Mouse (Mus musculus): Measurements from ENCODE around the gene Gm26938. TPM values are rescaled to one million over a fixed set of nuclear protein-coding genes. Genes with fewer than 3 reads are reported as not detected.

Gm26938 gene
- not detected in 2 replicates for polyA plus RNA-seq (2014; fragmentation: Nextera tagmentation; extraction: Ambion mirVana)

GRCm38 (mm10) chr5:139826357-139827055 is at the start of gene Gm26938, which contains the start of gene Psmg3:
TSS of gene Gm26938 (minus strand) at chr5:139826407.
TSS of gene Psmg3 (minus strand) at chr5:139826885.
- peaks cover 10% of the 10 kb centered on the region for H3K4me1 ChIP-seq (ENCODE audit: control insufficient read depth, insufficient read depth, low read length)

GRCm38 (mm10) chr5:139871526-139871925 is 45.3 kb upstream of the Gm26938 start:
- no peaks in the 10 kb centered on the region for H3K36me3 ChIP-seq (ENCODE audit: control insufficient read depth, insufficient read depth, low read length)
- WGBS (ENCODE audit: insufficient replicate concordance), result 74% methylated on average over 1 of the region's 1 CpGs
- H3K4me2 ChIP-seq, result no peak overlapping the region
- 0 out of 2 replicates have a peak, but pooled peaks cover 10% of the 10 kb centered on the region for H3K27me3 ChIP-seq (ENCODE audit: control insufficient read depth, insufficient read depth, low read length)
- H3K4me3 ChIP-seq (ENCODE audit: low read depth, low read length), result no peak overlapping the region
- no peak overlapping the region for H3K9ac ChIP-seq (ENCODE audit: low read depth, low read length)
- no peaks in the 10 kb centered on the region for H3K4me1 ChIP-seq (ENCODE audit: control insufficient read depth, insufficient read depth, low read length)
- ATAC-seq (replicated peaks; ENCODE audit: insufficient number of reproducible peaks, low FRiP score, low TSS enrichment), result no peak
- H3K9me3 ChIP-seq (replicated peaks; ENCODE audit: control insufficient read depth, low read length), result no peaks in the 10 kb centered on the region
- no peak overlapping the region for H3K27ac ChIP-seq (ENCODE audit: low read depth, low read length)

More at GRCm38 (mm10) chr5:139826357-139827055, at the start of gene Gm26938, which contains the start of gene Psmg3:
- no peaks in the 10 kb centered on the region for H3K27me3 ChIP-seq (ENCODE audit: control insufficient read depth, insufficient read depth, low read length)
- WGBS (ENCODE audit: insufficient replicate concordance), result 1% methylated on average over 43 of the region's 43 CpGs
- H3K4me2 ChIP-seq, result peak within 1 kb of the TSS; percentile 96
- H3K36me3 ChIP-seq (ENCODE audit: control insufficient read depth, insufficient read depth, low read length), result peaks cover 13% of the 10 kb centered on the region
- peak within 1 kb of the TSS; percentile 84 for H3K9ac ChIP-seq (ENCODE audit: low read depth, low read length)
- ATAC-seq (replicated peaks; ENCODE audit: insufficient number of reproducible peaks, low FRiP score, low TSS enrichment), result peak; percentile 63; the same call in 1 of the 2 replicates
- peak within 1 kb of the TSS; percentile 50 for H3K27ac ChIP-seq (ENCODE audit: low read depth, low read length)
- H3K4me3 ChIP-seq (ENCODE audit: low read depth, low read length), result peak within 1 kb of the TSS; percentile 84
- no peaks in the 10 kb centered on the region for H3K9me3 ChIP-seq (replicated peaks; ENCODE audit: control insufficient read depth, low read length)

GRCm38 (mm10) chr5:139870886-139871285 is 44.7 kb upstream of the Gm26938 start:
- H3K27me3 ChIP-seq (ENCODE audit: control insufficient read depth, insufficient read depth, low read length), result 0 out of 2 replicates have a peak, but pooled peaks cover 10% of the 10 kb centered on the region
- no peak overlapping the region for H3K4me2 ChIP-seq
- no peak overlapping the region for H3K9ac ChIP-seq (ENCODE audit: low read depth, low read length)
- no peak overlapping the region for H3K4me3 ChIP-seq (ENCODE audit: low read depth, low read length)
- H3K4me1 ChIP-seq (ENCODE audit: control insufficient read depth, insufficient read depth, low read length), result no peaks in the 10 kb centered on the region
- no peaks in the 10 kb centered on the region for H3K9me3 ChIP-seq (replicated peaks; ENCODE audit: control insufficient read depth, low read length)
- 13% methylated on average over 3 of the region's 4 CpGs for WGBS (ENCODE audit: insufficient replicate concordance)
- H3K27ac ChIP-seq (ENCODE audit: low read depth, low read length), result no peak overlapping the region
- no peaks in the 10 kb centered on the region for H3K36me3 ChIP-seq (ENCODE audit: control insufficient read depth, insufficient read depth, low read length)
- ATAC-seq (replicated peaks; ENCODE audit: insufficient number of reproducible peaks, low FRiP score, low TSS enrichment), result no peak

GRCm38 (mm10) chr5:139862759-139863158 is 36.6 kb upstream of the Gm26938 start:
- ATAC-seq (replicated peaks; ENCODE audit: insufficient number of reproducible peaks, low FRiP score, low TSS enrichment), result no peak
- Histone ChIP-seq H3K27ac (ENCODE audit: low read depth, low read length) (no peak overlapping the region), H3K27me3 (ENCODE audit: control insufficient read depth, insufficient read depth, low read length) (no peaks in the 10 kb centered on the region; the same call in 1 of the 2 replicates), H3K4me2 (no peak overlapping the region), H3K4me1 (ENCODE audit: control insufficient read depth, insufficient read depth, low read length) (no peaks in the 10 kb centered on the region), H3K4me3 (ENCODE audit: low read depth, low read length) (no peak overlapping the region), H3K36me3 (ENCODE audit: control insufficient read depth, insufficient read depth, low read length) (no peaks in the 10 kb centered on the region), H3K9me3 (replicated peaks; ENCODE audit: control insufficient read depth, low read length) (no peaks in the 10 kb centered on the region; the same call in 1 of the 2 replicates), H3K9ac (ENCODE audit: low read depth, low read length) (no peak overlapping the region)
- WGBS (ENCODE audit: insufficient replicate concordance), result 54% methylated on average over 4 of the region's 4 CpGs

GRCm38 (mm10) chr5:139860328-139861104 is 34.3 kb upstream of the Gm26938 start:
- no peaks in the 10 kb centered on the region; the same call in 1 of the 2 replicates for H3K27me3 ChIP-seq (ENCODE audit: control insufficient read depth, insufficient read depth, low read length)
- no peak overlapping the region for H3K4me2 ChIP-seq
- no peak overlapping the region for H3K27ac ChIP-seq (ENCODE audit: low read depth, low read length)
- H3K9me3 ChIP-seq (replicated peaks; ENCODE audit: control insufficient read depth, low read length), result no peaks in the 10 kb centered on the region; the same call in 1 of the 2 replicates
- WGBS (ENCODE audit: insufficient replicate concordance), result 58% methylated on average over 15 of the region's 15 CpGs
- H3K4me3 ChIP-seq (ENCODE audit: low read depth, low read length), result no peak overlapping the region
- H3K4me1 ChIP-seq (ENCODE audit: control insufficient read depth, insufficient read depth, low read length), result no peaks in the 10 kb centered on the region
- H3K36me3 ChIP-seq (ENCODE audit: control insufficient read depth, insufficient read depth, low read length), result no peaks in the 10 kb centered on the region
- H3K9ac ChIP-seq (ENCODE audit: low read depth, low read length), result no peak overlapping the region
- no peak for ATAC-seq (replicated peaks; ENCODE audit: insufficient number of reproducible peaks, low FRiP score, low TSS enrichment)

- 76% methylated on average over 12 of the region's 12 CpGs for WGBS (ENCODE audit: insufficient replicate concordance)
- no peak overlapping the region for H3K27ac ChIP-seq (ENCODE audit: low read depth, low read length)
- no peaks in the 10 kb centered on the region; the same call in 1 of the 2 replicates for H3K9me3 ChIP-seq (replicated peaks; ENCODE audit: control insufficient read depth, low read length)
- H3K4me2 ChIP-seq, result no peak overlapping the region
- H3K9ac ChIP-seq (ENCODE audit: low read depth, low read length), result no peak overlapping the region
- H3K4me1 ChIP-seq (ENCODE audit: control insufficient read depth, insufficient read depth, low read length), result no peaks in the 10 kb centered on the region
- peaks cover 10% of the 10 kb centered on the region; the same call in 1 of the 2 replicates for H3K27me3 ChIP-seq (ENCODE audit: control insufficient read depth, insufficient read depth, low read length)
- H3K4me3 ChIP-seq (ENCODE audit: low read depth, low read length), result no peak overlapping the region
- ATAC-seq (replicated peaks; ENCODE audit: insufficient number of reproducible peaks, low FRiP score, low TSS enrichment), result no peak
- no peaks in the 10 kb centered on the region for H3K36me3 ChIP-seq (ENCODE audit: control insufficient read depth, insufficient read depth, low read length)
These were observed 23.6 kb upstream of the Gm26938 start for GRCm38 (mm10) chr5:139849626-139850320.

- Histone ChIP-seq H3K9ac (ENCODE audit: low read depth, low read length) (no peak overlapping the region), H3K4me3 (ENCODE audit: low read depth, low read length) (no peak overlapping the region), H3K27ac (ENCODE audit: low read depth, low read length) (no peak overlapping the region), H3K9me3 (replicated peaks; ENCODE audit: control insufficient read depth, low read length) (no peaks in the 10 kb centered on the region), H3K4me2 (no peak overlapping the region), H3K27me3 (ENCODE audit: control insufficient read depth, insufficient read depth, low read length) (peaks cover 4% of the 10 kb centered on the region; the same call in 1 of the 2 replicates), H3K4me1 (ENCODE audit: control insufficient read depth, insufficient read depth, low read length) (no peaks in the 10 kb centered on the region), H3K36me3 (ENCODE audit: control insufficient read depth, insufficient read depth, low read length) (no peaks in the 10 kb centered on the region)
- WGBS (ENCODE audit: insufficient replicate concordance), result 47% methylated on average over 3 of the region's 3 CpGs
- no peak for ATAC-seq (replicated peaks; ENCODE audit: insufficient number of reproducible peaks, low FRiP score, low TSS enrichment)
These were observed 12.9 kb upstream of the Gm26938 start for GRCm38 (mm10) chr5:139839142-139839541.

GRCm38 (mm10) chr5:139838476-139838892 is 12.3 kb upstream of the Gm26938 start:
- ATAC-seq (replicated peaks; ENCODE audit: insufficient number of reproducible peaks, low FRiP score, low TSS enrichment), result no peak
- no peaks in the 10 kb centered on the region for H3K36me3 ChIP-seq (ENCODE audit: control insufficient read depth, insufficient read depth, low read length)
- peaks cover 4% of the 10 kb centered on the region; the same call in 1 of the 2 replicates for H3K27me3 ChIP-seq (ENCODE audit: control insufficient read depth, insufficient read depth, low read length)
- no peak overlapping the region for H3K27ac ChIP-seq (ENCODE audit: low read depth, low read length)
- WGBS (ENCODE audit: insufficient replicate concordance), result 23% methylated on average over 2 of the region's 2 CpGs
- H3K9ac ChIP-seq (ENCODE audit: low read depth, low read length), result no peak overlapping the region
- no peaks in the 10 kb centered on the region for H3K4me1 ChIP-seq (ENCODE audit: control insufficient read depth, insufficient read depth, low read length)
- no peak overlapping the region for H3K4me2 ChIP-seq
- H3K4me3 ChIP-seq (ENCODE audit: low read depth, low read length), result no peak overlapping the region
- no peaks in the 10 kb centered on the region for H3K9me3 ChIP-seq (replicated peaks; ENCODE audit: control insufficient read depth, low read length)
